ENCODE assay signal across 11 mouse cellular contexts in the genomic region with DNA sequence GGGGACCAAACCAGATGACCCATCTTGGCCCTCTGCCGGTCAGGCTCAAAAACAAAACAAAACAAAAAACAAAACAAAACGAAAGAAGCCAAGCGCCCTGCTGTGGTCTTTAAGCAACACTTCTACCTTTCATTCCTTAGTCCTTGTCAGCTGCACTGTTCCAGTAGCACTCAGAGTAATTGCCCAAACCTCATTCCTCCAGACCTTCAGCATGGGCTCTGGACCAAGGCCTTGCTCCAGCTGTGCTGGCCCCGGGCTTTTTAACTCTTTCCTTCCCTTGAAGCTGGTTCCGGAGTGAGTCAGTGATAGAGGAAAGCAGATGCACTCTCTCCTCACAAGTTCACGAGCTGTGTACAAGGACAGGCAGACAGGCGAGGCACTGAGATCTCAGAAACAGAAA. TPM values are rescaled to one million over a fixed set of nuclear protein-coding genes. Genes with fewer than 3 reads are reported as not detected.
DNase-seq lines count a peak whose midpoint lies in the region; ATAC-seq lines count a peak whose summit lies in the region.
"Had no signal": no experiment of that assay in that cellular context is flagged by ENCODE, and none has a peak within 500 bp of the region (broad histone marks: within the 10 kb centered on the region; RNA-seq: fewer than 3 reads in every experiment).

No protein-coding gene starts in this region.

- no peak overlapping the region for H3K9ac ChIP-seq in embryonic facial prominence, embryonic 14.5 days (ENCODE audit: low read depth, low read length)
- H3K9ac ChIP-seq in heart, embryonic 16.5 days (ENCODE audit: low read length): no peak overlapping the region
- H3K9ac ChIP-seq: forebrain, postnatal 0 days had no signal

- H3K27me3 ChIP-seq in megakaryocyte, embryonic 14.5 days (replicated peaks): peaks cover 3% of the 10 kb centered on the region
- H3K27me3 ChIP-seq in embryonic facial prominence, embryonic 14.5 days (replicated peaks; ENCODE audit: control insufficient read depth, insufficient read depth, low read length): no peaks in the 10 kb centered on the region
- H3K27me3 ChIP-seq in heart, embryonic 16.5 days (ENCODE audit: control insufficient read depth, insufficient read depth, low read length): no peaks in the 10 kb centered on the region

- no peak overlapping the region for H3K27ac ChIP-seq in embryonic facial prominence, embryonic 14.5 days (replicated peaks; ENCODE audit: low read depth, low read length)
- H3K27ac ChIP-seq in heart, embryonic 16.5 days (ENCODE audit: low read length): no peak overlapping the region; the same call in 1 of the 2 replicates
- H3K27ac ChIP-seq: layer of hippocampus, adult 2 months had no signal

- H3K4me2 ChIP-seq in embryonic facial prominence, embryonic 14.5 days (ENCODE audit: low read depth, low read length): no peak overlapping the region
- peak overlapping the region; percentile 36; the same call in 1 of the 2 replicates for H3K4me2 ChIP-seq in heart, embryonic 16.5 days (ENCODE audit: low read depth, low read length)

- no peak for ATAC-seq in megakaryocyte, adult 5-6 weeks (ENCODE audit: poor library complexity, severe bottlenecking)
- peak; percentile 41; the same call in 1 of the 2 replicates for ATAC-seq in embryonic facial prominence, embryonic 14.5 days (ENCODE audit: low read depth)
- ATAC-seq in heart, embryonic 16.5 days (replicated peaks; ENCODE audit: extremely low read depth, insufficient read depth, low FRiP score): no peak; the same call in 1 of the 2 replicates
- ATAC-seq in erythroblast, adult 5-6 weeks (replicated peaks; ENCODE audit: low FRiP score, poor library complexity, severe bottlenecking): no peak
- ATAC-seq: forebrain, postnatal 0 days had no signal

- 23% methylated on average over 7 of the region's 7 CpGs for WGBS in embryonic facial prominence, embryonic 14.5 days
- WGBS in heart, embryonic 16.5 days: 34% methylated on average over 7 of the region's 7 CpGs

- H3K4me1 ChIP-seq in megakaryocyte, embryonic 14.5 days: peaks cover 16% of the 10 kb centered on the region
- H3K4me1 ChIP-seq in embryonic facial prominence, embryonic 14.5 days (ENCODE audit: control insufficient read depth, insufficient read depth, low read length): peaks cover 8% of the 10 kb centered on the region
- H3K4me1 ChIP-seq in heart, embryonic 16.5 days (ENCODE audit: control insufficient read depth, insufficient read depth, low read length): peaks cover 3% of the 10 kb centered on the region; the same call in 1 of the 2 replicates

- no peaks in the 10 kb centered on the region; the same call in 1 of the 2 replicates for H3K9me3 ChIP-seq in megakaryocyte, embryonic 14.5 days
- no peaks in the 10 kb centered on the region for H3K9me3 ChIP-seq in embryonic facial prominence, embryonic 14.5 days (ENCODE audit: control insufficient read depth, low read length)
- no peaks in the 10 kb centered on the region for H3K9me3 ChIP-seq in heart, embryonic 16.5 days (replicated peaks; ENCODE audit: control insufficient read depth, low read length)

- peak overlapping the region; percentile 42 for H3K4me3 ChIP-seq in megakaryocyte, embryonic 14.5 days (replicated peaks)
- H3K4me3 ChIP-seq in embryonic facial prominence, embryonic 14.5 days (ENCODE audit: low read depth, low read length): no peak overlapping the region
- no peak overlapping the region for H3K4me3 ChIP-seq in heart, embryonic 16.5 days (ENCODE audit: low read length)
- H3K4me3 ChIP-seq: layer of hippocampus, adult 2 months had no signal

- peak; percentile 37 for DNase-seq in embryonic facial prominence, embryonic 14.5 days (ENCODE audit: low spot score)
- peak; percentile 54 to 85 for DNase-seq in lung, postnatal 4 days
- no peak for DNase-seq in left cerebral cortex, adult 18-20 months (ENCODE audit: low spot score in 2 of 2)
- DNase-seq: cerebellum, adult 8-10 months; forebrain, postnatal 0 days; thymus, postnatal 14 days had no signal

- H3K36me3 ChIP-seq in megakaryocyte, embryonic 14.5 days (replicated peaks; ENCODE audit: low read length): no peaks in the 10 kb centered on the region
- H3K36me3 ChIP-seq in embryonic facial prominence, embryonic 14.5 days (ENCODE audit: control insufficient read depth, insufficient read depth, low read length): no peaks in the 10 kb centered on the region
- H3K36me3 ChIP-seq in heart, embryonic 16.5 days (ENCODE audit: control insufficient read depth, insufficient read depth): no peaks in the 10 kb centered on the region

RNA-seq across cellular contexts. Expression of gene Itga8, which starts 14.6 kb away (rescaled TPM):
- not detected in 2 replicates for polyA plus RNA-seq in megakaryocyte, embryonic 14.5 days (2012; ENCODE audit: insufficient read depth, low replicate concordance)
- total RNA-seq in megakaryocyte, adult 5-6 weeks (2015): 8.3 and 11.4 TPM in 2 replicates
- total RNA-seq in megakaryocyte, adult 5-6 weeks (2017): 8.9 and 15.0 TPM in 2 replicates
- 15.7 and 16.4 TPM in 2 replicates for polyA plus RNA-seq in embryonic facial prominence, embryonic 14.5 days (2014; fragmentation: Nextera tagmentation; extraction: Ambion mirVana)
- 8.9 and 12.4 TPM in 2 replicates for polyA plus RNA-seq in heart, embryonic 16.5 days (2015; fragmentation: Nextera tagmentation; extraction: Ambion mirVana)
- not detected in 2 replicates for total RNA-seq in erythroblast, adult 5-6 weeks (2015; ENCODE audit: low replicate concordance)
- 0.14 and 1.4 TPM in 2 replicates for total RNA-seq in erythroblast, adult 5-6 weeks (2017; ENCODE audit: low replicate concordance)
- 10 to 100 TPM in 1 of 2 experiments, 1 to 10 TPM in 1; 8.7 to 11.8 TPM for total RNA-seq in left cerebral cortex, adult 18-20 months (2021)

Comparison
In these comparisons a context has a peak if more than half of its experiments do, and no peak if none do; other contexts are left out.
1. DNase-seq: peak in embryonic facial prominence, embryonic 14.5 days (single experiment) and lung, postnatal 4 days (2 of 2); none in left cerebral cortex, adult 18-20 months (0 of 2).